ENCODE assay signal across 9 mouse cellular contexts in the genomic region with DNA sequence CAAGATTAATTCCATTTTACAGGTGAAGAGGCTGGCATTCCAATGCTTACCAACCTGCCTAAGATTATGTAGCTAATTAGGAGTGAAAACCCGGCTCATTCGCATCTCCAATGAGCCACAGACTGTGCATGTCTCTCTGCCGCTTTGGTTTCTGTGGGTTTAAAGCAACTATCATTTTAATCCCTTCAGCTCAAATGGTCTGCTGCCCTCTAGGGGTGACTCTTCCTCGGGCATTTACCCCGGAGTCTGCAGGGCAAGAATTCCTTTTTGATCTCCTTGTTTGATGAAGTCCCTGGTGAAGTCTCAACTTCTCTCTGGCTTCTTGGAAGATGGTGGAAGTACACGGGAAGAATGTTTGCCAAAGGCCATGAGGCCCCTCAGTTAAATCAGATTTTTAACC.
DNase-seq lines count a peak whose midpoint lies in the region; ATAC-seq and TF ChIP-seq lines count a peak whose summit lies in the region.
"Had no signal": no experiment of that assay in that cellular context is flagged by ENCODE, and none has a peak within 500 bp of the region (broad histone marks: within the 10 kb centered on the region; RNA-seq: fewer than 3 reads in every experiment).

No protein-coding gene starts in this region.

- H3K4me1 ChIP-seq in intestine, embryonic 14.5 days (replicated peaks; ENCODE audit: control insufficient read depth, insufficient read depth, low read length) = no peaks in the 10 kb centered on the region
- H3K4me1 ChIP-seq in intestine, embryonic 16.5 days (ENCODE audit: control insufficient read depth, insufficient read depth, low read length) = peaks cover under 1% of the 10 kb centered on the region; the same call in 1 of the 2 replicates
- 0 out of 2 replicates have a peak, but pooled peaks cover under 1% of the 10 kb centered on the region for H3K4me1 ChIP-seq in intestine, embryonic 15.5 days (replicated peaks)
- H3K4me1 ChIP-seq: embryonic facial prominence, embryonic 12.5 days had no signal

- no peak overlapping the region for H3K4me3 ChIP-seq in intestine, embryonic 14.5 days (ENCODE audit: low read depth, low read length)
- H3K4me3 ChIP-seq in intestine, embryonic 16.5 days (ENCODE audit: low read length) = no peak overlapping the region
- no peak overlapping the region for H3K4me3 ChIP-seq in intestine, embryonic 15.5 days (replicated peaks)
- H3K4me3 ChIP-seq: embryonic facial prominence, embryonic 12.5 days had no signal

- DNase-seq in intestine, embryonic 14.5 days (ENCODE audit: low spot score) = peak; percentile 74
- peak; percentile 34 for DNase-seq in Patski (ENCODE audit: low read depth, low spot score)
- DNase-seq in embryo, embryonic 10.5 days (ENCODE audit: low spot score) = peak; percentile 79
- peak; percentile 45 to 54 for DNase-seq in left cerebral cortex, postnatal 36 days (ENCODE audit: low spot score in 2 of 2)
- peak; percentile 53 for DNase-seq in ovary, postnatal 36 days (ENCODE audit: low spot score)
- peak; percentile 27 for DNase-seq in urinary bladder, adult 2 months (ENCODE audit: low spot score)

- POLR2A ChIA-PET in Patski (lab: Charles Lee) = no interaction called here

- WGBS in intestine, embryonic 14.5 days = 29% methylated on average over 6 of the region's 6 CpGs
- 29% methylated on average over 6 of the region's 6 CpGs for WGBS in intestine, embryonic 16.5 days
- WGBS in intestine, embryonic 15.5 days = 32% methylated on average over 6 of the region's 6 CpGs

- H3K9me3 ChIP-seq in intestine, embryonic 14.5 days (ENCODE audit: control insufficient read depth, low read length) = no peaks in the 10 kb centered on the region
- no peaks in the 10 kb centered on the region for H3K9me3 ChIP-seq in intestine, embryonic 16.5 days (ENCODE audit: control insufficient read depth, low read length)
- H3K9me3 ChIP-seq in intestine, embryonic 15.5 days = no peaks in the 10 kb centered on the region
- H3K9me3 ChIP-seq: embryonic facial prominence, embryonic 12.5 days had no signal

- no peaks in the 10 kb centered on the region for H3K27me3 ChIP-seq in intestine, embryonic 14.5 days (replicated peaks; ENCODE audit: control insufficient read depth, insufficient read depth, low read length)
- H3K27me3 ChIP-seq in intestine, embryonic 16.5 days (replicated peaks; ENCODE audit: control insufficient read depth, insufficient read depth, low read length) = no peaks in the 10 kb centered on the region
- H3K27me3 ChIP-seq in Patski = no peaks in the 10 kb centered on the region
- H3K27me3 ChIP-seq in intestine, embryonic 15.5 days (replicated peaks) = no peaks in the 10 kb centered on the region
- H3K27me3 ChIP-seq: embryonic facial prominence, embryonic 12.5 days had no signal

- CTCF ChIA-PET in Patski (lab: Charles Lee) = interaction anchor here (0.6 to 2.0 kb wide), 12 partner anchors 8 to 112 kb away, joined by 3 to 15 read pairs (median 4); no protein-coding TSS in a partner anchor

- ATAC-seq in intestine, embryonic 14.5 days (replicated peaks; ENCODE audit: low FRiP score, low TSS enrichment, low read depth) = no peak
- no peak for ATAC-seq in intestine, embryonic 16.5 days
- no peak for ATAC-seq in Patski
- ATAC-seq in intestine, embryonic 15.5 days = peak; percentile 28; the same call in 1 of the 2 replicates

- no peaks in the 10 kb centered on the region for H3K36me3 ChIP-seq in intestine, embryonic 14.5 days (ENCODE audit: control insufficient read depth, insufficient read depth, low read length)
- H3K36me3 ChIP-seq in intestine, embryonic 16.5 days (ENCODE audit: control insufficient read depth, insufficient read depth, low read length) = no peaks in the 10 kb centered on the region
- H3K36me3 ChIP-seq in intestine, embryonic 15.5 days = no peaks in the 10 kb centered on the region
- H3K36me3 ChIP-seq: embryonic facial prominence, embryonic 12.5 days had no signal

- intact Hi-C loops in left cerebral cortex, postnatal 36 days (cut with DNase I) = loop anchor here (1.0 kb wide), 1 partner anchor 97 kb away; no protein-coding TSS in a partner anchor

- no peak overlapping the region for H3K4me2 ChIP-seq in intestine, embryonic 14.5 days (ENCODE audit: low read length)
- no peak overlapping the region for H3K4me2 ChIP-seq in intestine, embryonic 16.5 days (ENCODE audit: low read depth, low read length)
- H3K4me2 ChIP-seq in intestine, embryonic 15.5 days (replicated peaks) = no peak overlapping the region
- H3K4me2 ChIP-seq: embryonic facial prominence, embryonic 12.5 days had no signal

- peak; percentile 89 for TF ChIP-seq CTCF in Patski (IDR thresholded peaks at IDR 0.05)

- in situ Hi-C loops in Patski (cut with MboI; ENCODE audit: low pct_unique_long_range_greater_than_20kb) = no loop called here

- no peak overlapping the region for H3K9ac ChIP-seq in intestine, embryonic 14.5 days (ENCODE audit: low read length)
- H3K9ac ChIP-seq in intestine, embryonic 16.5 days (ENCODE audit: low read depth, low read length) = no peak overlapping the region
- H3K9ac ChIP-seq in intestine, embryonic 15.5 days = no peak overlapping the region
- H3K9ac ChIP-seq: embryonic facial prominence, embryonic 12.5 days had no signal

- H3K27ac ChIP-seq in intestine, embryonic 14.5 days (ENCODE audit: low read depth) = no peak overlapping the region
- H3K27ac ChIP-seq in intestine, embryonic 16.5 days (ENCODE audit: low read length) = no peak overlapping the region
- no peak overlapping the region for H3K27ac ChIP-seq in intestine, embryonic 15.5 days
- H3K27ac ChIP-seq: embryonic facial prominence, embryonic 12.5 days had no signal

Comparison
In these comparisons a context has a peak if more than half of its experiments do, and no peak if none do; other contexts are left out.
1. DNase-seq: peak in every context shown above with its lines; median percentile 79 in embryo, embryonic 10.5 days; 74 in intestine, embryonic 14.5 days; 53 in ovary, postnatal 36 days; 50 in left cerebral cortex, postnatal 36 days; 34 in Patski; 27 in urinary bladder, adult 2 months.